Mouse (Mus musculus) adrenal gland (tissue): Measurements from ENCODE around the gene Gm10037.
"Not testable (repeated sequence)": the region's sequence is repeated elsewhere in the genome, so short reads cannot be mapped to it uniquely, and the experiment has no call there.

Experiments used
- intact Hi-C: fragments of 180-260 bp; cut with DNase I; formaldehyde crosslinking; loops from one replicate; pipeline ENCODE4 v1.15.1; 2025

Gene Gm10037

GRCm38 (mm10) chr13:67876049-67876698 is 45.3 kb downstream of the Gm10037 start:
- intact Hi-C loops = not testable (repeated sequence)

GRCm38 (mm10) chr13:67876699-67877254 is 45.9 kb downstream of the Gm10037 start:
- intact Hi-C loops = no loop called here

- intact Hi-C loops = no loop called here
These were observed 53.1 kb downstream of the Gm10037 start for GRCm38 (mm10) chr13:67883966-67884365.
